Mouse (Mus musculus): ENCODE measurements around the gene Prss53. TPM values are rescaled to one million over a fixed set of nuclear protein-coding genes. Genes with fewer than 3 reads are reported as not detected.
"Not testable (repeated sequence)": the region's sequence is repeated elsewhere in the genome, so short reads cannot be mapped to it uniquely, and the experiment has no call there.

The Prss53 gene
- polyA plus RNA-seq, 1 experiment from 2014 or later: 0.39 TPM

DNA sequence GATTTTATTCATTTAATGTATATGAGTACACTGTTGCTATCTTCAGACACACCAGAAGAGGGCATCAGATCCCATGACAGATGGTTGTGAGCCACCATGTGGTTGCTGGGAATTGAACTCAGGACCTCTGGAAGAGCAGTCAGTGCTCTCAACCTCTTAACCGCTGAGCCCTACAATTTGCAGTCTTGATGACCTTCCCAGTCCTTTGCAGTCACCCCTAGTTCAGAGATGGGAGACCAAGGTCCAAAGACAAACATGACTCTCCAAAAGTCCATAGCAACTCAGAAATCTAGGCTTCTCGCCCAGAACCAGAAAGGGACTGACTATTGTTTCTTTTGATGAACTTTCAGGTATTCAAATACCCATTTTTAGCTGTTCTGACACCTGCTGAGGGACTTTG, 50.7 kb downstream of the Prss53 start:
- H3K4me3 ChIP-seq (ENCODE audit: low read depth, low read length); H3K9me3 ChIP-seq (ENCODE audit: low read length); H3K9ac ChIP-seq (replicated peaks); H3K27me3 ChIP-seq (ENCODE audit: insufficient read depth, low read length); ATAC-seq; DNase-seq: not testable (repeated sequence)
- Histone ChIP-seq H3K36me3 (replicated peaks; ENCODE audit: insufficient read depth, low read length) (peaks cover 20% of the 10 kb centered on the region), H3K4me1 (ENCODE audit: insufficient read depth) (peaks cover 14% of the 10 kb centered on the region), H3K27ac (ENCODE audit: low read depth) (0 out of 2 replicates have a peak overlapping the region, but pooled peaks have one; percentile 90), H3K4me2 (ENCODE audit: low read depth, low read length) (0 out of 2 replicates have a peak overlapping the region, but pooled peaks have one; percentile 97)
- 0 out of 2 replicates have a peak, but pooled peaks have one; percentile 13 for TF ChIP-seq CTCF (IDR thresholded peaks at IDR 0.05; ENCODE audit: low read depth)
- WGBS (ENCODE audit: insufficient replicate concordance): 77% methylated on average over 2 of the region's 2 CpGs

GRCm38 (mm10) chr7:127837878-127838277, 52.9 kb downstream of the Prss53 start:
- not testable (repeated sequence) for ATAC-seq; H3K36me3 ChIP-seq (replicated peaks; ENCODE audit: insufficient read depth, low read length); H3K27me3 ChIP-seq (ENCODE audit: insufficient read depth, low read length); H3K27ac ChIP-seq (ENCODE audit: low read depth); H3K4me2 ChIP-seq (ENCODE audit: low read depth, low read length); H3K4me3 ChIP-seq (ENCODE audit: low read depth, low read length); DNase-seq; H3K9me3 ChIP-seq (ENCODE audit: low read length); H3K9ac ChIP-seq (replicated peaks)
- H3K4me1 ChIP-seq (ENCODE audit: insufficient read depth): peaks cover 14% of the 10 kb centered on the region
- 79% methylated on average over 4 of the region's 4 CpGs for WGBS (ENCODE audit: insufficient replicate concordance)

DNA sequence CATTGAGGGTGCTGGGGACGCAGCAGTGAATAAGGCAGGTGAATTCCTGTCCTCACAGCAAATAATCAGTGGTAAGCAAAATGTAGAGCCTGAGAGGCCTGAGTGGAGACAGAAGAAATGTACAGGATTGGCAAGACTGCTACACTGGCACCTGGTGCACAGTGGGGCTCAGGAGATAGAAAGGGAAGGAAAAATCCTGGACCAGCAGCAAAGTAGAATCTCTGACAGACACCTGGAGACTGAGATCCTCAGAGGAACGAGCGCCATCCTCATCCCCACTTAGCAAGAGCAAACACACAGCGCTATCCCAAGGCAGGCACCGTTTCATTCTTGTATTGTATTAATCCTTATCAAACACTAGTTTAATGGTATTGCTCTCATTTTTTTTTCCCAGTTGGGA, 53.3 kb downstream of the Prss53 start:
- WGBS (ENCODE audit: insufficient replicate concordance): 84% methylated on average over 5 of the region's 5 CpGs
- no peak overlapping the region for H3K4me2 ChIP-seq (ENCODE audit: low read depth, low read length)

More for the DNA sequence above, 53.3 kb downstream of the Prss53 start:
- ATAC-seq (no peak), DNase-seq (no peak)
- H3K27ac ChIP-seq (ENCODE audit: low read depth): no peak overlapping the region
- no peaks in the 10 kb centered on the region for H3K36me3 ChIP-seq (replicated peaks; ENCODE audit: insufficient read depth, low read length)
- H3K4me1 ChIP-seq (ENCODE audit: insufficient read depth): peaks cover 10% of the 10 kb centered on the region
- no peak overlapping the region for H3K9ac ChIP-seq (replicated peaks)
- H3K9me3 ChIP-seq (ENCODE audit: low read length): no peaks in the 10 kb centered on the region
- H3K4me3 ChIP-seq (ENCODE audit: low read depth, low read length): no peak overlapping the region
- no peaks in the 10 kb centered on the region for H3K27me3 ChIP-seq (ENCODE audit: insufficient read depth, low read length)
- TF ChIP-seq EP300 (IDR thresholded peaks at IDR 0.05; ENCODE audit: low read depth) (no peak), CTCF (IDR thresholded peaks at IDR 0.05; ENCODE audit: low read depth) (no peak)

Other genes with a start within 250 kb of the Prss53 start
- gene Bcl7c, start 182.0 kb downstream of the Prss53 start, polyA plus RNA-seq (2015; fragmentation: Nextera tagmentation; extraction: Ambion mirVana): 20.1 and 26.5 TPM in 2 replicates
- 7.9 and 10.0 TPM in 2 replicates for gene Ctf1, start 178.2 kb downstream of the Prss53 start, polyA plus RNA-seq (2015; fragmentation: Nextera tagmentation; extraction: Ambion mirVana)
- not detected in 2 replicates for gene Ctf2, start 158.8 kb downstream of the Prss53 start, polyA plus RNA-seq (2015; fragmentation: Nextera tagmentation; extraction: Ambion mirVana)
- 1.6 and 1.9 TPM in 2 replicates for gene Fbxl19, start 146.4 kb downstream of the Prss53 start, polyA plus RNA-seq (2015; fragmentation: Nextera tagmentation; extraction: Ambion mirVana)
- gene Orai3, start 121.2 kb downstream of the Prss53 start, polyA plus RNA-seq (2015; fragmentation: Nextera tagmentation; extraction: Ambion mirVana): 19.2 and 21.1 TPM in 2 replicates
- gene Setd1a, start 114.3 kb downstream of the Prss53 start, polyA plus RNA-seq (2015; fragmentation: Nextera tagmentation; extraction: Ambion mirVana): 5.5 and 7.3 TPM in 2 replicates
- gene Gm49388, start 105.4 kb downstream of the Prss53 start, polyA plus RNA-seq (2015; fragmentation: Nextera tagmentation; extraction: Ambion mirVana): 0.26 TPM in 1 of 2 replicates, not detected in the other
- 218 and 224 TPM in 2 replicates for gene Hsd3b7, start 90.4 kb downstream of the Prss53 start, polyA plus RNA-seq (2015; fragmentation: Nextera tagmentation; extraction: Ambion mirVana)
- 15.8 and 17.5 TPM in 2 replicates for gene Stx4a, start 66.7 kb downstream of the Prss53 start, polyA plus RNA-seq (2015; fragmentation: Nextera tagmentation; extraction: Ambion mirVana)
- gene Stx1b, start 66.4 kb downstream of the Prss53 start, polyA plus RNA-seq (2015; fragmentation: Nextera tagmentation; extraction: Ambion mirVana): 0.18 and 0.48 TPM in 2 replicates
- gene Zfp646, start 14.7 kb downstream of the Prss53 start, polyA plus RNA-seq (2015; fragmentation: Nextera tagmentation; extraction: Ambion mirVana): 2.7 and 2.8 TPM in 2 replicates
- 3.7 and 4.5 TPM in 2 replicates for gene Zfp668, start 14.1 kb downstream of the Prss53 start, polyA plus RNA-seq (2015; fragmentation: Nextera tagmentation; extraction: Ambion mirVana)
- gene Gm21974, start 4.5 kb upstream of the Prss53 start, polyA plus RNA-seq (2015; fragmentation: Nextera tagmentation; extraction: Ambion mirVana): not detected in 2 replicates
- 513 and 556 TPM in 2 replicates for gene Vkorc1, start 4.6 kb upstream of the Prss53 start, polyA plus RNA-seq (2015; fragmentation: Nextera tagmentation; extraction: Ambion mirVana)
- 30.5 and 32.5 TPM in 2 replicates for gene Bckdk, start 13.1 kb upstream of the Prss53 start, polyA plus RNA-seq (2015; fragmentation: Nextera tagmentation; extraction: Ambion mirVana)
- 12.5 and 13.2 TPM in 2 replicates for gene Kat8, start 21.5 kb upstream of the Prss53 start, polyA plus RNA-seq (2015; fragmentation: Nextera tagmentation; extraction: Ambion mirVana)
- 13.7 and 15.2 TPM in 2 replicates for gene Prss8, start 39.1 kb upstream of the Prss53 start, polyA plus RNA-seq (2015; fragmentation: Nextera tagmentation; extraction: Ambion mirVana)
- 3.3 and 4.5 TPM in 2 replicates for gene Prss36, start 55.8 kb upstream of the Prss53 start, polyA plus RNA-seq (2015; fragmentation: Nextera tagmentation; extraction: Ambion mirVana)
- 94.5 and 99.2 TPM in 2 replicates for gene Fus, start 76.5 kb upstream of the Prss53 start, polyA plus RNA-seq (2015; fragmentation: Nextera tagmentation; extraction: Ambion mirVana)
- gene Pycard, start 102.9 kb upstream of the Prss53 start, polyA plus RNA-seq (2015; fragmentation: Nextera tagmentation; extraction: Ambion mirVana): 25.8 TPM in 2 replicates
- gene Trim72, start 113.0 kb upstream of the Prss53 start, polyA plus RNA-seq (2015; fragmentation: Nextera tagmentation; extraction: Ambion mirVana): 0.12 TPM in 1 of 2 replicates, not detected in the other
- gene Itgam, start 171.7 kb upstream of the Prss53 start, polyA plus RNA-seq (2015; fragmentation: Nextera tagmentation; extraction: Ambion mirVana): 5.1 and 6.1 TPM in 2 replicates
- gene Gm49368, start 171.7 kb upstream of the Prss53 start, polyA plus RNA-seq (2015; fragmentation: Nextera tagmentation; extraction: Ambion mirVana): 0.51 TPM in 1 of 2 replicates, not detected in the other
- gene Itgax, start 238.6 kb upstream of the Prss53 start, polyA plus RNA-seq (2015; fragmentation: Nextera tagmentation; extraction: Ambion mirVana): 0.26 and 0.34 TPM in 2 replicates

Data from liver, postnatal 0 days (tissue).